Mouse (Mus musculus) cerebellum, adult 9-10 months (tissue): Measurements from ENCODE around the gene Crybg1.

Source experiments
- DNase-seq: peaks from one replicate; pipeline ENCODE4 v3.0.0; 2022

The Crybg1 gene

DNA sequence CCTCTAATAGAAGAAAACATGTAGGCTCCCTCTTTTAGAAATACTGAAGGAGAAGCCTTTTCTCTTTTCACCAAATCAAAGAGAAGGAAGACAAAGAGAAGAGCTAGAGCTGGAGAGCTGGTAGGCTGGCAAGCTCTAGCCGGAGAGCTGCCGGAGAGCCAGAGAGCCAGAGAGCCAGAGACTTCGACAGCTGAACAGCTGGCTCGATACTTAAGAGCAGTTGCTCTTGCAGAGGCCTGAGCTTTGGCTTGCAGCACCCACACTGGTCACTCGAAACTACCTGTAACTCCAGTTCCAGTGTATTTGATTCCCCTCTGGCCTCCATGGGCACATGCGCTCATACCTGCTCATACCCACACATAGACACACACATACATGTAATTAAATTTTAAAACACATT is 68.3 kb downstream of the Crybg1 start:
- DNase-seq: no peak

- no peak for DNase-seq
These were observed 69.7 kb downstream of the Crybg1 start for GRCm38 (mm10) chr10:44078799-44079521.

DNA sequence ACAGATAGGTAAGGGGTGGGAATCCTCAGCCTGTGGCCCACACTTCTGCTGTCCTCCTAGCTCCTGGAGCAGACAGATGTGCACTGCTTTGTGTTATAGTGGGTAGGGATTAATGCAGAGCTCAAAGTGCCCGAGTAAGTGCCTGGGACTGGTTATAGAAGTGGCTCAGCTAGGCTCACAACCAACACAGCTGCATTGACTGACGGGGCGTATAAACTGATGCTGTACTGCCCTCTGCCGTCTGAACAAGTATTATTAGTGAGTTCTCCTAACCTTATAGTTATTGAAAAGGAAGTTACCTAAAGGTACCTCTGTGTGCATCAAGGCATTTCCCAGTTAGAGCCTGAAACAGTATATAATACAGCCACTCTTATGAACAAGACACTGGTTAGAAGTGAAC is 77.6 kb downstream of the Crybg1 start:
- peak; percentile 19 for DNase-seq

DNA sequence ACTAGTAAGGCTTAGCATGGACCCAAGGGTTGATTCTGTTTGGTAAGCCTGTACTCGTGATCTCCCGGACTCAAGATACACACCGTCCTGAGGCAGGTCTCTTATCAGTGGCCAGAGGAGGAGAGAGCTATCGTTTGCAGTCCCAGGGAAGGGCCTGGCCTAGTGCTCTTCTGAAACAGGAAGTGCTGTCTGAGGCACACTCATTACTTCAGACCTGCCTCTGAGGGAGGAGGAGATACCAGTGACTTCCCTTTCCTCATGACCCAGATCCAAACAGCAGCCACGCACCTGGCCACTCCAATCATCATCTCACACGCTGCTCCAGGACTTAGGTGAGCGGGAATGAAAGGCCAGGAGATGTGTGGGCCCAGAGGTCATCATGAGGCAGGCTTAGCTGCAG is 79.5 kb downstream of the Crybg1 start:
- DNase-seq: no peak

DNA sequence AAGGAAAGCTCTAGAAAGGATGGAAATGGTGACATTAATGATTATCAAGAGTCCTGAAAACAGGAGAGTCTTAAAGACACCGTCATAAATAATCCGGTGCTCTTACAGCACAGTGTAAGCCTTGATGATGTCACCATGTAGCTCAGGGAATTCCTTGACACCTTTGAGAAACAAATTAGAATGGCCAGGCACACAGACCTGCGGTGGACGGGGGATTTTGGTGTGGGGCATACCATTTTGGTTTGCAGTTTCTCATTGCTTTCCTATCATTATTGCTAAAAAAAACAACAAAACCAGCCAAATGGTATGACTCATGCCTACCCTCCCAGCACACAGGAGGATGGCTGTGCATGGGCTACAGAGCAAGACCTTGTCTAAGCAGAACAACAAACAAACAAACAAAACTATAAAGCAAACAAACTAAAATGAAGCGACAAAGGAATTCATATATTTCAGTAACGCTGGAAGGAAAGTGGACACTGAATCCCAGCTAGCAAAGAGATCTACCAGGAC is 82.7 kb downstream of the Crybg1 start:
- no peak for DNase-seq

DNA sequence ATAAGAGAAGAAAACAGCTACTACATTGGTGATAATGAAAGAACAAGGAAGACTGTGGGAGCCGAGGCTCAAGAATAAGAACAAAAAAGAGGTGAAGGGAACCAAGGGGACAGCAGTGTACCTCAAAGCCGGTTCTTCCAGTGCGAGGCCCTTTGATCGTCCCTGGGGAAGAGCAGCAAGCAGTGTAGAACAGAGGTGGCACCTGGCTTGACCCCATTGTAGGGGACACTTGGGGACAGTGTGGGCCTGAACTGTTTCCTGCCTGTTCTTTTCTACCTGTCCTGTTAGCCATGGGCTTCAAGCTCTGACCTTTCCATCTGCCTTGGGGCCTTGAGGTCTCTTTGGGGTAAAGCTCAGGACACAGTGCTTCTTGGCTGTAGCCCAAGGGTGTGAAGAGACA is 85.7 kb downstream of the Crybg1 start:
- no peak for DNase-seq

DNA sequence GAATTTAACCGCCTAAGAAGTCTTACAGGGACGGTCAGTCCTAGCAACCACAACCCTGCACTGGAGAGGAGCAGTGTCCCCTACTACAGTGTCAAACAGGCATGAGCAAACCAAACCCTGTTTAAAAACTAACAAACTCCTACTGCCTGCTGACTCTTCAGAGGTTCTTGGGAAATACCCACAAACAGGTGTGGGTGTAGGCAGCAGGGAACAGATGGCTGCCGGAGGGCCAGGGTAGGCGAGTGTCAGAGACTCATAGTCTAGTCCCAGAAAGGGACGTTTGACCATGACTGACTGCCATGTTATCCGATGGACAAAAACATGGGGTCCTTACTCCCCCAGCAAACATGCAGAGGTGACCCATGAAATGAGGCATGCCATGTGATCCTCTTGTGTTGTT is 97.7 kb downstream of the Crybg1 start:
- no peak for DNase-seq

- DNase-seq: no peak
These were observed 103.9 kb downstream of the Crybg1 start for GRCm38 (mm10) chr10:44044727-44045126.

- DNase-seq: no peak
These were observed 105.0 kb downstream of the Crybg1 start for GRCm38 (mm10) chr10:44043630-44044029.

DNA sequence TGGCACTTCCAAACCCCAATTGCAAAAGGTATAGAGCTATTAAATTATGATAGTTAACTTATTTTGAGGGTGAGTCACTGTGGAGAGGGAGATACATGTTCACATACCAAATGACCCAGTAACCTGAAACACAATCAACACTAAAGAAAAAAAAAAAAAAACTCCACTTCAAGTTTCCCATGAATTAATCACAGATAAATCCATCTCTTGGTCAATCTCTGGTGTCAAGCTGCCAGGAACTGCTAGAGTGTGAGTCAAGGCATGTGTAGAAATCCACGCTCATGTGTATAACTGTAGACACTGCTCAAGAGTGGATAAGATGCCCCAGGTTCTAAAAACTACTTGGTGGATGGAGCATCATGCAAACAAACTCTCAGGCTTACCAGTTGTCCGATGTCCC is 109.5 kb downstream of the Crybg1 start:
- DNase-seq: no peak

DNA sequence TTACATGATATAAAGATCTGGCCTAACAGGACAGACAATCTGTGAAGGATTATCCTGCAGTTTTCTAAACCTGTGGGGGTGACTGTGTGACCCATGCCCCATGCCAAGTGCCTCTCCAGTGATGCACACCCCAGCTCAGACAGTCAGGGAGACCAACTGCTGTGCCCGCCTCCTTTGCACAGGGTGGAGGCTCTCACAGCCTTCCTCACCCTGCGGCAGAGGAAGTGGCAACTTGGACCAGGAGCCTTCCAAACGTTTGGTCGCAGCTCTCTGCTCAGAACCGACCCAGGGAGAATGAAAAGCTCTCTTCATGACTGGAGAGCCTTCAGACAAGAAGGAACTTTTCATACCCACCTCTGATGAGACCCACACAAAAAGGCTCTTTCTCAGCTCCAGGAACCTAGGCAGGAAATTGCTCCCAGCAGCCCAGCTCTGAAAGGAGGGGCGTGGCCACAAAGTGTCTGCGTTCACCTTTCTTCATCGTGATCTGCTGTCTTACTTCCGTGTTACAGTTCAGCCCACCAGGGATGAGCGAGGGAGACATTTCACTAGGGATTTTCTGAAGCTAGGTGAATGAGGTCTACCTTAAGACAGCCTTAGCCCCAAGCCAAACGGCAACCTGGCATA is 110.6 kb downstream of the Crybg1 start:
- no peak for DNase-seq

- DNase-seq: no peak
These were observed 119.1 kb downstream of the Crybg1 start for GRCm38 (mm10) chr10:44029566-44029965.

GRCm38 (mm10) chr10:44027226-44027625 is 121.4 kb downstream of the Crybg1 start:
- no peak for DNase-seq

- no peak for DNase-seq
These were observed 122.5 kb downstream of the Crybg1 start for GRCm38 (mm10) chr10:44026105-44026504.

DNA sequence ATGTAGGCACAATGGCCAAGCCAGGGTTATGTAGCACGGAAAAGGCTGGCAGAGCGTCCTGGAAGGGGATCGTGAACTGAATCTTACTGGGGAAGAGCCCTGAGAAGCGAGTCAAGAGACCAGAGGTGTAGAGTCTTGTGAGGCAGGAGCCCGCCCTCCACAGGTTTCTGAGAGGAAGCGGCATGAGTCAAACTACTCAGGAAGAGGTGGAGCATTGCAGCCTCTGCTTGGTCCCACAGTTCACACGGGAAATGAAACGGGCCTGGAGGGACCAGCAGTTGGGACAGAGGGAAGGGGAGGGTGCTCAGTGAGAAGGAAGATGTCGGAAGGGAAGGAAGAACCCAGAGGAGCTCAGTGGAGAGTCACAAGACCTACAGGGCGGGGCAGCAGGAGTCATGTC is 123.9 kb downstream of the Crybg1 start:
- no peak for DNase-seq

- DNase-seq: no peak
These were observed 128.5 kb downstream of the Crybg1 start for GRCm38 (mm10) chr10:44020141-44020540.

- no peak for DNase-seq
These were observed 130.1 kb downstream of the Crybg1 start for GRCm38 (mm10) chr10:44018562-44018961.

GRCm38 (mm10) chr10:44015631-44016030 is 133.0 kb downstream of the Crybg1 start:
- DNase-seq: no peak

DNA sequence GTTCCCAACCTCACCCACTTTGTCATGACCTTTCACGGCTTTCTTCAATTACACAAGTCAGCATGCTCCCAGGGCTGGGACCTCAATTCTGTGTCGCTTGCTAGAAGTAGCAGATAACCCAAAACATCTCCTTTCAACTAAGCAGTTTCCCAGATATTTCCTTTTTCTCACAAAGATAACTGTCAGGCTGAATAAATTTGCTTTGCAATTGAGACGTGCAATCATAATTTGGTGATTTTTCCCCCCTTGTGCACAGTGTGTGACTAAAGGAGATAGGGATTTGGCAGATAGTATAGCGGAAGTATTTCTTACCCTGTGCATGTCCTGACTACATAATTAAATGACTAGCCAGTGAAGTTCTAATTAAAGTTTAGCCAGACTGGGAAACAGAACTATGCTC is 134.8 kb downstream of the Crybg1 start:
- DNase-seq: no peak

- no peak for DNase-seq
These were observed 137.2 kb downstream of the Crybg1 start for GRCm38 (mm10) chr10:44011408-44011807.

GRCm38 (mm10) chr10:44008808-44009207 is 139.8 kb downstream of the Crybg1 start:
- no peak for DNase-seq

GRCm38 (mm10) chr10:44006815-44007214 is 141.8 kb downstream of the Crybg1 start:
- DNase-seq: no peak

DNA sequence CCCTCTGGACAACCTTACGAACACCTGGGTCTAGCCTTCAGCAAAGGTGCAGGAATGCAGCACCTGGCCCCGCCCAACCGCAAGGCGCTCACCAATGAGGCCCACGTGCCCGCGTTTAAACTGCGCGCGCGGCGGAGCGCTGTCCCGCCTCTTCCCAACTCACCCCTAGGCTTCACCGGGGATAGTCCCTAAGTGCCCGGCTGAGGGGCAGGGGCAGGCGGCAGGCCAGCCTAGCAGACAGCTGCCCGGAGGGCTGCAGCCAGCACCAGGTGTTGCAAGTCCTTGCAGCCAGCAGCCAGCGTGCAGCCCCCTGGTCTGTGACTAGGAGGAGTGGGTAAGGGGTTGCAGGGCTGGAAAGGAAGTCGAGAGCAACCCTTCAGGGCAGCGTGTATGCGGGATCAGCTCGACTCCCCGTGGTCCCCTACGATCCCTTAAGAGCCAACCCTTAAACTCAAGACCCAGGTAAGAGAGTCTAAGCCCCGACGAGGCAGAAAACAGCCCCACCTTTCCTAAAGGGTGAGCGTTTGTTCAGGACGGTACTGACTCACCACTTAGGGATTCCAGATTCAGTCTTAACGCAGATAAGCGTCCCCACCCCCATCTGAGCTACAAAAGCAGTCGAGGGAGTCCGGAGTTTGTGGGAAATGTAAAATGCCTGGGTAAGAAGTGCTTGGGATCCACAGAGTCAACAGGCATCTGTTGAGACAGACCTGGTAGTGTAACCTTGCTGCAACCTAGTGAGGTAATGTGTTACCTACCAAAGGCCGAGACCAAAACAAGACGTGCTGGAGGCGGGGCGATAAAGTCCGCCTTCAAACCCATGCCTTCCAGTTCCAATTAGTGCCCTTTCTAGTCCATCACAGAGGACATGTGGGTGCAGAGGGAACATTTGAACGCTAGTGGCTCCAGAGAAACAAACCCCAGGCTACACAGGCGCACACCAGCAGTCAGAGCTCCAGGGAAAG is 142.7 kb downstream of the Crybg1 start:
- no peak for DNase-seq
